Mouse (Mus musculus) liver, embryonic 12.5 days (tissue): Measurements from ENCODE around the gene Hrh2. TPM values are rescaled to one million over a fixed set of nuclear protein-coding genes. Genes with fewer than 3 reads are reported as not detected.

Experiments used
- ATAC-seq: fragments of 200-750 bp; cut with Nextera tagmentation; 2 replicates; pipeline ENCODE4 v1.8.0; 2017; ENCODE audit warnings: moderate number of reproducible peaks, mild to moderate bottlenecking, moderate library complexity
- H3K27ac ChIP-seq: fragments of 300-500 bp; sonication (generic); 2 replicates; pipeline ENCODE4 v1.5.1; 2016; ENCODE audit warnings: mild to moderate bottlenecking
- H3K27me3 ChIP-seq: fragments of 300-500 bp; sonication (generic); replicated peaks from 2 replicates; pipeline ENCODE4 v1.6.1; 2016; ENCODE audit warnings: mild to moderate bottlenecking, moderate library complexity
- H3K36me3 ChIP-seq: fragments of 300-500 bp; sonication (generic); 2 replicates; pipeline ENCODE4 v1.6.1; 2016; ENCODE audit warnings: mild to moderate bottlenecking, moderate library complexity
- H3K4me1 ChIP-seq: fragments of 300-500 bp; sonication (generic); 2 replicates; pipeline ENCODE4 v1.6.1; 2016
- H3K4me2 ChIP-seq: fragments of 300-500 bp; sonication (generic); 2 replicates; pipeline ENCODE4 v1.6.1; 2016; ENCODE audit warnings: mild to moderate bottlenecking, moderate library complexity
- H3K4me3 ChIP-seq: fragments of 300-500 bp; sonication (generic); 2 replicates; pipeline ENCODE4 v1.5.1; 2016; ENCODE audit warnings: mild to moderate bottlenecking, moderate library complexity
- H3K9ac ChIP-seq: fragments of 300-500 bp; sonication (generic); 2 replicates; pipeline ENCODE4 v1.6.1; 2016; ENCODE audit warnings: mild to moderate bottlenecking, moderate library complexity
- H3K9me3 ChIP-seq: fragments of 300-500 bp; sonication (generic); replicated peaks from 2 replicates; pipeline ENCODE4 v1.6.1; 2016; ENCODE audit warnings: mild to moderate bottlenecking, moderate library complexity
- WGBS: fragments of 180-500 bp; shearing (Covaris S2); methylation state at CpG from one replicate; pipeline ENCODE4 v1.1.7; 2016; ENCODE audit not compliant: insufficient replicate concordance; 5-methylcytosine and 5-hydroxymethylcytosine counted together
- polyA plus RNA-seq: library from polyadenylated mRNA; unstranded; fragments of >200 nt; fragmentation: Nextera tagmentation; extraction: Ambion mirVana; gene quantifications from 2 replicates; pipeline ENCODE4 v1.2.1, GENCODE M21; 2016

Hrh2 gene
- polyA plus RNA-seq, result 0.07 and 0.08 TPM in 2 replicates

DNA sequence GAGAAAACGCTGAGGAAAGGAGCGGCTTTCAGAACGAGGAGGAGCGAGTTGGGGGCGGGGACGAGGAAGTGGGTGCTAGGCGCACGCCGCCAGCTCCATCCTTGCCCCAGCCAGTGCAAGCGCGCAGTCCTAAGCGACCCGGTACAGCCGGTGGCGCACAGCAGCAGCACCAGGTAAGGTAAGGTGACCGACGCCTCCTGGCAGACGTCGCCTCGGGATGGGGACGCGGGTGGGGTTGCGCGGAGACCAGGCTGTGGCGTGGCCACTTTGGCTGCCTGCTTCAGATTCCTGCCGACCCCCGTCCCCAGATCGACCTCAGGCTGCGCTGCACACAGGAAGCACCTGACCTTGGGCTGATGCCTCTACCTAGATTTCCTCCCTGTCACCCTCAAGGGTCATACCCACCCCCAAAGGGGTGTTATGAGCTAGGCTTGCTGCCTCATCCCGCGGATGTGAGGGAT, at the start of gene Hrh2:
Gene Hrh2, plus strand, starts transcription at position 109 of the 461 bp plus-strand sequence.
- 2% methylated on average over 31 of the region's 31 CpGs for WGBS

DNA sequence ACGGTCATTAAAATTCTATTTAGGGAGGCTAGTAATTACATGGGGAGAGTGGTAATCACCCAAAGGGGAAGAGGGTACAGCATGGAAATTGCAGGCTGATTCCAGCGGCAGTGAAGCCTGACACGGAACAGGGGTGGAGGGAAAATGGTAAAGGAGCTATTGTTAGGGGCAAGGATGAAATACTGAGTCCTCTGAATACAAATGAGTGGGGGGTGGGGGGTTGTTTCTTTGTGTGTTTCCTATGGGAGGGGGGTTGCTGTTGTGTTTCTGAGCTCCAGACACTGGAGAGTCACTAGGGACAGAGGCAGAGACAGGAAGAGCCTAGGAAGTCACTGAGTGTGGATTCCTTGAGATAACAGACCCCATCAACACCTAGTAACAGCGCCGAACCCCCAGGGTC, 48.1 kb upstream of the Hrh2 start:
- Histone ChIP-seq H3K9ac (no peak overlapping the region), H3K36me3 (no peaks in the 10 kb centered on the region), H3K27me3 (no peaks in the 10 kb centered on the region), H3K4me2 (no peak overlapping the region), H3K9me3 (no peaks in the 10 kb centered on the region), H3K4me1 (no peaks in the 10 kb centered on the region), H3K4me3 (no peak overlapping the region), H3K27ac (no peak overlapping the region)
- ATAC-seq, result no peak
- WGBS, result 23% methylated on average over 5 of the region's 5 CpGs

More for the DNA sequence above, at the start of gene Hrh2:
- H3K36me3 ChIP-seq, result no peaks in the 10 kb centered on the region
- H3K9ac ChIP-seq, result no peak within 1 kb of the TSS
- no peaks in the 10 kb centered on the region for H3K4me1 ChIP-seq
- peak within 1 kb of the TSS; percentile 46 for H3K4me2 ChIP-seq
- no peaks in the 10 kb centered on the region for H3K9me3 ChIP-seq
- H3K27me3 ChIP-seq, result peaks cover 28% of the 10 kb centered on the region
- H3K4me3 ChIP-seq, result no peak within 1 kb of the TSS; the same call in 1 of the 2 replicates
- no peak within 1 kb of the TSS for H3K27ac ChIP-seq
- no peak for ATAC-seq

DNA sequence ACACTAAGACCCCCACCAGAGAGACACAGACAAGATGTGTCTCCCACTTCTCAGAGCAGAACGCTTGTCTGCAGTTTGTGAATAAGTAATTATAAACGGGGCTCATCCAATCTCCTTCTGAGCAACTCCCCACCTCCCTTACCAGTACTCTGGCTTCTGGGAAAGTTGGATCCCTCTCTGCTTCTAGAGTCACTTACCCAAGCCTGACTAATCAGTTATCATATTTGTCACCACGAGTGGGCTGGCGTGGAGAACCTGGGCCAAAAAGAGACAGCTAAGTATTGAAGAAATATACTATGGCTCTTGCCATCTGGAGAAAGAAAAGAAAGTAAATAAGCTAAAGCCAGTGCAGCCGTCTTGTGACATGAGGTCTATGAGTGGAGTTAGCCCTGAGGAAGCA, 47.3 kb upstream of the Hrh2 start:
- H3K27ac ChIP-seq, result no peak overlapping the region
- H3K4me1 ChIP-seq, result no peaks in the 10 kb centered on the region
- no peaks in the 10 kb centered on the region for H3K9me3 ChIP-seq
- no peaks in the 10 kb centered on the region for H3K36me3 ChIP-seq
- no peak for ATAC-seq
- H3K9ac ChIP-seq, result no peak overlapping the region
- H3K4me3 ChIP-seq, result no peak overlapping the region
- H3K27me3 ChIP-seq, result no peaks in the 10 kb centered on the region
- no peak overlapping the region for H3K4me2 ChIP-seq
- 65% methylated on average over 5 of the region's 5 CpGs for WGBS

DNA sequence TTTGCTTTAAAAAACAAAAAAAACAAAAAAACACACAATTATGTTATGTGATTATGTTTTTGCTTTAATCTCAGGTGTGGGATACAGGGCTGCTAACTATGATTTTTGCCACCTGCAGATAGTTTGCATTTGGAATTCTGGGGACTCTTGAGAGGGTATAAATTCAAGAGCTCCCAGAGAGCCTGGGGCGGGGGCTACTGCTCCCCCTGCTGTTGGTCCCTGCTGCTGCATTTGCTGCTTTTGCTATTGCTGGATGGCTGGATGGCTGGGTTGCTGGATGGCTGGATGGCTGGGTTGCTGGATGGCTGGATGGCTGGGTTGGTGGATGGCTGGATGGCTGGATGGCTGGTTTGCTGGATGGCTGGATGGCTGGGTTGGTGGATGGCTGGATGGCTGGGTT, 44.6 kb upstream of the Hrh2 start:
- Histone ChIP-seq H3K4me3 (no peak overlapping the region), H3K4me1 (no peaks in the 10 kb centered on the region), H3K9ac (no peak overlapping the region), H3K36me3 (no peaks in the 10 kb centered on the region), H3K9me3 (no peaks in the 10 kb centered on the region), H3K27me3 (no peaks in the 10 kb centered on the region), H3K4me2 (no peak overlapping the region), H3K27ac (no peak overlapping the region)
- WGBS, result 62% methylated on average over 1 of the region's 1 CpGs
- ATAC-seq, result no peak

DNA sequence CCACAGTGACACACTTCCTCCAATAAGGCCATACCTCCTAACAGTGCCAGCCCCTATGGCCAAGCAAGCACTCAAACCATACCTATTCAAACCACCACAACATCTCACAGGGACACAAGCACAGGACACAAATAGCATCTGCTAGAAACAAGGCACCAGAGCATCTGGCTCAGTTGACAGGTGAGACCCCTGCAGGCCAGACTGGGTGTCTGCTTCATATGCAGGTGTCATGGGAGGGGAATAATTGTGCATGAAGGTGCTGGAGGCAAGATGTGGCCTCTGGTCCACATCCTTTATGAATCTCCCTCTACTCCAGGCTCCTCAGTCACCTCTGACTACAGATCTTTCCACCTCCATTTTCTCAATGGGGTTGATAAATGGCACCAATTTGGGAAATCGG, 39.5 kb upstream of the Hrh2 start:
- 50% methylated on average over 1 of the region's 1 CpGs for WGBS
- ATAC-seq, result no peak
- no peaks in the 10 kb centered on the region for H3K27me3 ChIP-seq
- H3K4me1 ChIP-seq, result peaks cover 8% of the 10 kb centered on the region
- H3K9me3 ChIP-seq, result no peaks in the 10 kb centered on the region
- no peak overlapping the region for H3K9ac ChIP-seq
- no peak overlapping the region for H3K4me2 ChIP-seq
- H3K27ac ChIP-seq, result no peak overlapping the region
- H3K4me3 ChIP-seq, result no peak overlapping the region
- no peaks in the 10 kb centered on the region for H3K36me3 ChIP-seq

DNA sequence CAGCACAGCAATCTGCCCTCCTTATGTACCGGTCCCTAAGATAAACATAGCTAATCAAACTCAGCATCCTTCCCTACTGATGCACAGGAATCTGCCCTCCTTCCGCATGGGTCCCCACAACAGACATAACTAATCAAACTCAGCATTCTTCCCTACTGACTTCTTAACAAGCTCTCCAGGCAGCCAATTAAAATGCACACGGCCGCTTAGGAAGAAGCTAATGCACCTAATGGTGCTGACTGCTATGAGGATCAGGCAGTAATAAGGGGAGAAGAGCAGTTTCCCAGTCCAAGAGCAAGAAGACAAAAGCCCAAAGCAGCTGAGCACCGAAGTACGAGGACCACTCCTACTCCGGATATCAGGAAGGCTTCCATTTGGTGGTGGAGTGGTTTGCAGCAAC, 39.0 kb upstream of the Hrh2 start:
- WGBS, result 62% methylated on average over 7 of the region's 7 CpGs
- no peak for ATAC-seq
- H3K27me3 ChIP-seq, result no peaks in the 10 kb centered on the region
- H3K4me1 ChIP-seq, result peaks cover 8% of the 10 kb centered on the region
- no peak overlapping the region for H3K9ac ChIP-seq
- H3K9me3 ChIP-seq, result no peaks in the 10 kb centered on the region
- H3K4me3 ChIP-seq, result no peak overlapping the region
- no peaks in the 10 kb centered on the region for H3K36me3 ChIP-seq
- H3K4me2 ChIP-seq, result no peak overlapping the region
- no peak overlapping the region for H3K27ac ChIP-seq

DNA sequence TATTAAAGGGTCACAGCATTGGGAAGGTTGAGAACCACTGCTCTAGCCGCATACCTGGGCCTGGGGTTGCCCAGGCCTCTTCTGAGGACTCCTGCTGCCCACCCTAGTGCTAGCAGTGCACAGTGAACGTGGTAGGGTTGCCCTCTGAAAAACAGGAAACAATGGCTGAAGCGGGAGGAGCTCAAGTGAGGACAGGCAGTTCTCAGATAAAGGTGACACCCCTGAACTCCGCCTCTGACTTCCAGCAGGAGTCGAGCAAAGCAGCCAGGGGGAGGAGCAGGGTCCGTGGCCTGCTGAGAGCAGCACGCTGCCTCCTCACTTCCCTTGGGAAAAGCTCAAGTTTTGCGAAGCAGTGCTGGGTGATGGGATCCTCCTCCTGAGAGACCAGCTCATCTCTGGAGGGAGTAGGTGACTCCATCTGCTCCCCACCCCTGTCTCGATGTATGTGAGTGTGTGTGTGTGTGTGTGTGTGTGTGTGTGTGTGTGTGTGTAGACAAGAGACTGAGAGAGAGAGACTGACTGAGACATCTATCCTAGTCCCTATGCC, 38.2 kb upstream of the Hrh2 start:
- H3K9ac ChIP-seq, result no peak overlapping the region
- no peaks in the 10 kb centered on the region for H3K9me3 ChIP-seq
- H3K27ac ChIP-seq, result no peak overlapping the region
- peaks cover 8% of the 10 kb centered on the region for H3K4me1 ChIP-seq
- no peak overlapping the region for H3K4me3 ChIP-seq
- ATAC-seq, result no peak
- no peak overlapping the region for H3K4me2 ChIP-seq
- H3K27me3 ChIP-seq, result peaks cover 3% of the 10 kb centered on the region; the same call in 1 of the 2 replicates
- 8% methylated on average over 9 of the region's 9 CpGs for WGBS
- H3K36me3 ChIP-seq, result no peaks in the 10 kb centered on the region

DNA sequence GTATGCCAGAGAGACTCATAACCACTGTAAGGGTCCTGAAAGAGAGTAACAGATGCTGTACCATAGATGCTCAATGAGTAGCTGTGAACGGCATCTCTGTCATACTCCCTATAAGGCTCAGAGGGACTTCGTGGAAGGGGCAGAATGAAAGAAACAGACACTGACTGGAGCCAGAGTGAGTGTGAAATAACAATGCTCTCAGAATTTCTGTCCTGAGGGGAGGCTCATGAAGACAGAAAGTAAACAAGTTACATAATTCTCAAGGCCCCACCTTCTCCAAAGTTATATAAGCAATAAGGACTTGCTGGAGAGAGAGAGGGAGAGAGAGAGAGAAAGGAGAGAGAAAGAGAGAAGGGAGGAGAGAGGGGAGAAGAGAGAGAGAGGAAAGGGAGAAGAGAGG, 36.1 kb upstream of the Hrh2 start:
- Histone ChIP-seq H3K4me3 (no peak overlapping the region), H3K36me3 (no peaks in the 10 kb centered on the region), H3K9me3 (no peaks in the 10 kb centered on the region), H3K4me1 (peaks cover 8% of the 10 kb centered on the region), H3K27ac (no peak overlapping the region), H3K27me3 (peaks cover 4% of the 10 kb centered on the region; the same call in 1 of the 2 replicates), H3K4me2 (no peak overlapping the region), H3K9ac (no peak overlapping the region)
- ATAC-seq, result no peak
- WGBS, result 66% methylated on average over 2 of the region's 2 CpGs

DNA sequence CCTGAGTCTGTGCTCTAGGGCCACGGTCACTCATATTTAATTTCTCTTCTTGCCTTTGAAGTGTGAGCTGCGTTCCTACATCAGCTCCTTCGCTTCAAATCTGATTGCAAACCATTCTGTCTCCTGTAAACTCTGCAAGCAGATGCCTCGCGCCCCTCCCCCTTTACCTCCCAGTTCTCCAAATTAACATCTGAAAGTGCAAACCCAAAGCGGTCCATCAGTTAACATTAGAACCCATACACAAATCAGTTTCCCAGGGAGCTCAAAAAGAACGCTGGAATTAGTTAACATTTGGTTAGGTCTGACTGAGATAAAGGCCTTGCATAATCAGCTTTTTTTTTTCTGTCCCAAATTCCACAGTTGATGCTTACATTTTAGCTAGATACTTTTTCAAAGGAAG, 32.7 kb upstream of the Hrh2 start:
- no peaks in the 10 kb centered on the region for H3K36me3 ChIP-seq
- no peak overlapping the region for H3K4me3 ChIP-seq
- H3K4me1 ChIP-seq, result no peaks in the 10 kb centered on the region
- H3K27ac ChIP-seq, result no peak overlapping the region
- no peaks in the 10 kb centered on the region for H3K9me3 ChIP-seq
- ATAC-seq, result no peak
- 28% methylated on average over 7 of the region's 7 CpGs for WGBS
- H3K4me2 ChIP-seq, result no peak overlapping the region
- no peak overlapping the region for H3K9ac ChIP-seq
- peaks cover 4% of the 10 kb centered on the region; the same call in 1 of the 2 replicates for H3K27me3 ChIP-seq

DNA sequence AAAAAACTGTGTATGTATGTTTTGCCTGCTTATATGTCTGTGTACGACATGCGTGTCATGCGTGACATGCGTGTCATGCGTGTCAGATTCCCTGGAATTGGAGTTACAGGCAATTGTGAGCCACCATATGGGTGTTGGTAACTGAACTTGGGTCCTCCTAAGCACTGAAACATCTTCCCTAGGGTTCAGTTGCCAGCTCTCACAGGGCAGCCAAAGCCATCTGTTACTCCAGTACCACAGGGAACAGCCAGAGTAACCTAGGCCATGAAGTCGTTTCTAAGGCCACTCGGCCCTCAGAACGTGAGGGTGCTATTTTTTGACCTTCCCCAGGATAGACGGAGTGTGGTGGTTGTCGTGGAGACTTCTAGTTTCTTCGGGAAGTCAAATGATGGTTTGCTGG, 32.2 kb upstream of the Hrh2 start:
- Histone ChIP-seq H3K27me3 (peaks cover 4% of the 10 kb centered on the region; the same call in 1 of the 2 replicates), H3K36me3 (no peaks in the 10 kb centered on the region), H3K9ac (no peak overlapping the region), H3K9me3 (no peaks in the 10 kb centered on the region), H3K4me2 (no peak overlapping the region), H3K27ac (no peak overlapping the region), H3K4me1 (no peaks in the 10 kb centered on the region), H3K4me3 (no peak overlapping the region)
- WGBS, result 63% methylated on average over 11 of the region's 11 CpGs
- ATAC-seq, result no peak

DNA sequence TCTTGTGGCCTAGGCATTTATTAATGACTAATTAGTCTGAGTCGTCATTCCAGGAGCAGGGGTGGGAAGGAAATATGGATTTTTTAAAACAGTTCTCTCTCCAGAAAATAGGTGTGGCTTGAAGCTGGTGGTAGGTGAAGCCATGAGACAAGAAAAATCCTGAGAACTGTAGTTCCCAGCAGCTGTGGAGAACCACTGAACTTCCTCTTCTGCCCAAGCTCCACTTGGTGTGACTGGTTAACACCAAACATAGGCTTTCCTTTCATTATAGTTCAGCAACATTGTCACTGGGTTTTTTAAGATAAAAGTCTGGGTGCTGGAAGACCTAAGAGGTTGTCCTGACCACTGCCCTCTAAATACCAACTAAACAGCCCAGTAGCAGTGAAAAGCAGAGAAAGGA, 31.4 kb upstream of the Hrh2 start:
- Histone ChIP-seq H3K27ac (no peak overlapping the region), H3K27me3 (peaks cover 4% of the 10 kb centered on the region; the same call in 1 of the 2 replicates), H3K4me3 (no peak overlapping the region), H3K4me1 (no peaks in the 10 kb centered on the region), H3K9ac (no peak overlapping the region), H3K9me3 (no peaks in the 10 kb centered on the region), H3K36me3 (no peaks in the 10 kb centered on the region), H3K4me2 (no peak overlapping the region)
- no peak for ATAC-seq
- WGBS, result 25% methylated on average over 1 of the region's 1 CpGs

DNA sequence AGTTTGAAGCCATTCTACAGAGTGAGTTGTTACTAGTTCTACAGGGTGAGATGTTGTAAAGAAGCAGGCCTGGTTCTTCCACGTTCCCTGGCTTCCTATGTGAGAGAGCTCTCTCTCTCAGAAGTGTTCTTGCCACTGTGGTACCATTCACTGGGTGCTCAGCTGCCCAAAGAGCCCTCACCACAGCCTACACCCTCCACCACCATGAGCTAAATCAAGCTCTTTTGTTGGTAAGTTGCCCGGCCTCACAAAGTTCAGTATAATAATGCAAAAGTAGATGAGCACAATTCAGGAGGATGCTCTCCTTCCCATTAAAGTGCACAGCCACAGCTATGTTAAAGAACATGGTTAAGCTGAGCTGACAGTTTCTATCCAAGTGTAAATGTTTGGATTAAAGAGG, 30.4 kb upstream of the Hrh2 start:
- no peak for ATAC-seq
- H3K4me2 ChIP-seq, result no peak overlapping the region
- WGBS, result 51% methylated on average over 2 of the region's 2 CpGs
- H3K9me3 ChIP-seq, result no peaks in the 10 kb centered on the region
- H3K4me1 ChIP-seq, result no peaks in the 10 kb centered on the region
- H3K27me3 ChIP-seq, result peaks cover 4% of the 10 kb centered on the region; the same call in 1 of the 2 replicates
- H3K36me3 ChIP-seq, result no peaks in the 10 kb centered on the region
- no peak overlapping the region for H3K9ac ChIP-seq
- no peak overlapping the region for H3K4me3 ChIP-seq
- H3K27ac ChIP-seq, result no peak overlapping the region

DNA sequence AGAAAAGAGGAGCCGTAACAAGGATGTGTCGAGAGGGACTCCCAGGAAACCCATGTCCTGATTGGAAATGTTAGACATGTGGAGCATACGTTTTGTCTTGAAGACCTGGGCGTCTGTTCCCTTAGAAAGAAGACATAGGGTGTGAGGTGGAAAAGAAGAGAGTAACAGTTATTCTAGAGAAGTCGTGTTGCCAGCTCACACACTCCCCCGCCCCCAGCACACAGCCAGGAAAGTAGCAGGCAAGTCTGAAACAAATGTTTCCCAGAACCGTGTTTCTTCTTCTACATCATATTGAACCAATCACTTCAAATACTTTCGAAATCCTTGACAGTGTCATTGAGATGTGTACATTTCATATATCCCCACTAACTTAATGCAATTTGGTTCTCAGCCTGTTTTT, 28.6 kb upstream of the Hrh2 start:
- WGBS, result 65% methylated on average over 8 of the region's 8 CpGs
- ATAC-seq, result no peak
- H3K27me3 ChIP-seq, result peaks cover 4% of the 10 kb centered on the region; the same call in 1 of the 2 replicates

More for the DNA sequence above, 28.6 kb upstream of the Hrh2 start:
- H3K36me3 ChIP-seq, result no peaks in the 10 kb centered on the region
- no peaks in the 10 kb centered on the region for H3K4me1 ChIP-seq
- no peak overlapping the region for H3K4me3 ChIP-seq
- no peak overlapping the region for H3K27ac ChIP-seq
- no peak overlapping the region for H3K4me2 ChIP-seq
- no peaks in the 10 kb centered on the region for H3K9me3 ChIP-seq
- H3K9ac ChIP-seq, result no peak overlapping the region
